Mouse (Mus musculus) kidney, adult 11 months (tissue): ENCODE data around the gene Tmem45b.
"Not testable (repeated sequence)": the region's sequence is repeated elsewhere in the genome, so short reads cannot be mapped to it uniquely, and the experiment has no call there.

ENCODE experiments used
- DNase-seq: peaks from one replicate; pipeline ENCODE4 v3.0.0; 2022

Gene Tmem45b

DNA sequence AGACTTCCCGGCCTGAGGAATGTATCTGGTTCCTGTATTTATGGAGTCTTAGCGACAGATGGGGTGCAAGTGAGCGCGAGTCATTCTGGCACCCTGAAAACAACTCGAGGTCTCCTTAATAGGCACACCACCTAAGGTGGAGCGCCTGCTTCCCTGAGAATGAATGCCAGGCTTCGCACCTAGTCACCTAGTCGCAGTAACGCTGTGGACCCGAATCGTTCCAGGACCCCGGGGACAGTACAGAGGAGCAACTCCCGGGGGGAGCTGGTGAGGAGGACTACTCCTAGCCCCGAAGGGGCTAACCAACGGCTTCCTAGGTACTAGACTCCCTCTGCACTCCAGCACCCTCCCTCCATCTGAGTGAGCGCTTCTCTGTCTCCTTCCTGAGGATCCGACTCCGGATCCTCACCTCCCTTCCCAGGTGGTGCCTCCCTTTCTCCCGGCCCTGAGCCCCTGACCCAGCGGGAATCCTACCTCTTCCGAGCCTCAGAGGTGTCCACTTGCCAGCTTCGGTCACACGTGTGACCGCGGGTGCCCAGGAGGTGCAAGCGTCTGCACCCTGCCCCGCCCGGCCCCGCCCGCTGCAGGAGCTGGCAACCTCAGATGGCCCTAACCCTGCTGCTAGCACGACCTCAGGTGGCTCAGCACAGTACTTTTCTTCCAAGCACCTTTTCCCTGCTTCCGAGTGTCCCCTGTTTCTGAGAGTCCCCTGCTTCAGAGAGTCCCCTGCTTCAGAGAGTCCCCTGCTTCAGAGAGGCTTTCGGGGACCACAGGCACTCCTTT is at the start of gene Tmem45b:
Gene Tmem45b (minus strand): TSS at position 771 of the 783 bp plus-strand sequence.
- peak; percentile 20 for DNase-seq

DNA sequence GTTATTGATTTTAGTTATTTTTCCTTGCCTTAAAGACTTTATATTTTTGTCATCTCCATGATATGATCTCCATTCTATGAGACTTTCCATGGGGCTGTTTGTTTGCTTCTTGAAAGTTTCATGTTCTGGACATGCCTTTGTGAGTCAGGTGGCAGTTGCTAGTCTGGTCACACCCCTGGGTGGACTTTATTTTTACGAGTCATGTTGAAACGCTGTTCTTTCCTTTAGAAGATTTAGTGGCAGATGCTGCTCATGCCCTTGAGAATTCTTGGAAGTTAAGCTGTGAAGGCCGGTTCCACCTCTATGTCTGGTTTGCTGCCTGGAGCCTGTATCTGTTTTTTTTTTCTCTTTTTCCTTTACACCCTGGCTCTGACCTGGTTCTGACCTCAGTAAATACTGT is 43.9 kb upstream of the Tmem45b start:
- no peak for DNase-seq

DNA sequence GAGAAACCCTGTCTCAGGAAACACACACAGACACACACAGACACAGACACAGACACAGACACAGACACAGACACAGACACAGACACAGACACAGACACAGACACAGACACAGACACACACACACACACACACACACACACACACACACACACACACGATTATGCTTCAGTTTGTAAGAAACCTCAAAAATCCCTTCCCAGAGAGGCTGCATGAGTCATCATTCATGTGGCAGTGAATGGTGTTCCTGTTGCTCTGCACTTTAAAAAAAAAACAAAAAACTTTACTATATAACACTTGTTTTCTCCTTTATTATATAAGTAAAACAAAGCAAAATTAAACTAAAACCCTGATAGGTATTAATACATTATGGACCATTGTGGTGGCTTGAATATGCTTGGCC is 37.0 kb upstream of the Tmem45b start:
- not testable (repeated sequence) for DNase-seq

DNA sequence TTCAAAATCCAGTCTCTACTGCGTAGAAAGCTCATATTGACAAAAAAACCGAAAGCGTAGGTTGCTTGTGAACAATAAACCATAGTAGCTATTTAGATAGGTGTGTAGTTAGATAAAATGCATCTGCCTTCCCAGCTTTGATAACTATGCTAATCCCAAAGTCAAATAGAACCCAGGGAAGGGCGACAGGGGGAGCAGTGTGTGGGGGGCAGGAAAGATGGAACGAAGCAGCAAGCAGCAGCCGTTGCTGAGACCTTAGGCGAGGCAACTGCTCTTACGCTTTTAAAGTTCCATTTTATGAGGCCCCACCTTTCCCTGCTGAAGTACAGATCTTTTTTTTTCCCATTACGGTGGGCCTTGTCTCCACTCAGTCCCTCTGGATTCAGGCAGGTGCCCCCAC is 1.1 kb downstream of the Tmem45b start:
- DNase-seq, result no peak

DNA sequence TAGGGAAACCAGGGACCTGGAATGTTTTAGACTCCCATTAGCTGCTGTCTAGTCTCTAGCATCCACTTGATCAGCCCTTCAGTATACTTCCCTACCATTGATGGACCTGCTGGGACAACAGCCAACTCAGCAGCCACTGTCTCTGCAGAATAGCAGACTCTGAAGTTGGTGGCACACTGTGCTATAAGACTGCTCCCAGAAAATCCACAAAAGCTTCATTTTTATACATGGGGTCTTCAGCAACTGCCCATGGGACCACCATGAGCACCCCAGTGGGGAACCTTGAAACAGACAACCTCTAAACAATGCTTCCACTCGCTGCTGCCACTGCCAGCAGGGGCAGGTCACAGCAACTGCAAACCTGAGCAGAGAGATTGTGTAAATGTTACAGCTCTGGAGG is 9.9 kb downstream of the Tmem45b start:
- no peak for DNase-seq

DNA sequence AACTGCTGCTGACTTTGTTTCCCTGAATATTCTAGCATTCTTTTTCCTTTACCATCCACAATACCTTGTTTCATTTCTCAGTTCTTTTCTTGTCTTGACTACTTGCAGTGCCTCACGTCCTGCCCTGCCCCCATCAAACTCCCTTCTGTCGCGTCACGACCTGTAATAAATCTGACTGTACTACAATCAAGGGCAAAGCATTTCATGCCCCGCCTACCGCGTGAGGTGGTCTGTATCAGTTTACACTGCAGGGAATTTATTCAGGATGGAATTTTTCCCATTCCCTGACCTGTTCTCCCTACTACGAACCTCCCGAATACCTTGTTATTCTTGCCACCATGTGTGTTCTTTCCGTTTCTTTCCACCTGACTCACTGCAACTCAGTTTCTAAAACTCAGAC is 12.1 kb downstream of the Tmem45b start:
- no peak for DNase-seq

DNA sequence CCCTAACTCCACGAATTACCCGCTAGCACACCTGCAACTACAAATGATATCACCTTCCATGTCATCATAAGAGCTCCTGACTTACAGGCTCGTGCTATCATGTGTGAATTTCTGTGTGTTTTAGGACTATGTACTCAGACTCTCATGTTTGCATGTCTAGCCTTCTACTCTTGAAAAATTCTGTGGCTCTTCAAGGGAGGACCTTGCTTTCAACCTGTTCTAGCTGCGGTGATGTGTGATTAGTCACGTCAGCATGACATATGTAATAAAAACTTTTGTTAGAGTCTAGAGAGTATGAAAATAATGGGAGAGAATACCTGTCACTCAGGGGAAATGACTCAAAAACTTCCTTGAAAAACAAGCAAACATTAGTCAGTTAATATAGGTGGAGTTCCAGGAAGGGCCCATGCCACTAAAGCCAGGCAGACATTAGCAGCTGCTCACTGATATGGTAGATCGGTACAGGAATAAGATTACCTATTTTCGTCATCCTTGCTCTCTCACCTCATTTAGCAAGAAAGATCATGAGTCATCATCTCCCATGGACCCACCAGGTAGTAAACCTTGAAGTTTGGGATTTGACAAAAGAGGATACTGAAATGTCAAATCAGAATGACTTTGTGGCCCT is 15.0 kb downstream of the Tmem45b start:
- no peak for DNase-seq

DNA sequence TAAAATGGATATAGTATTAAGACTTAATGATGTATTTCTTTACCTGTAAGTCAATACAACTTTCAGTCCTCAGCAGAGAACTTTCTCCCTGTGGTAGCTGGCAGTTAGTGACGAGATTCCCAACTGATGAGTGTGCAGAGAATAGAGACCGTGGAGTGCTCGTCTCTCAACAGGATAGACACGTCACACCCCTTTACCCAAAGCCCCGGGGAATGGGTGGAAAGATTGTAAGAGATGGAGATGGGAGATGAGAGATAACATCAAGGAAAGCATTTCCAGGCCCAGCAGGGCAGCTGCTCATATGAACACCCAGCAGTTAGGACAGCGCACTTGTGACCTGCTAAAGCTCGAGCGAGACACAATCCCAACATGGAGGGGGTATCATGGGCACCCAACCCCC is 20.0 kb downstream of the Tmem45b start:
- no peak for DNase-seq

DNA sequence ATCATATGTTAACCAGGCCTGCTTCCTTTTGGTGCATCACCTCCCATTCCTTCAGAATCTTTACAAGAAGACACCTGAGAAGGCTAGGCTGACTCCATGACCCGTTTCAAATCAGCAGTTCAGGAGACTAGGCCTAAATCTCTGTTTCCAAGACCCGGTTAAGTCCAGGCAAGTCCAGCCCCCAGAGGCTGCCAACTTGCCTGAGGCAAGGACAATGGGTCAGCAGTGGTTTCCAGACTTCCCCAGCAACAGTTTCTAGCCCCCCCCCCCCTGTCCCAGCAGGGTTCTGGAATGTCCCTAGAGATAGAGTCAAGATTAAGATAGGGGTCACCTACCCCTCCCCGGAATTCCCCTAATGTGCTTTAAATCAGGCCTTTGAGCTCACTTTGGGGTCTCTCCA is 22.8 kb downstream of the Tmem45b start:
- DNase-seq, result no peak

DNA sequence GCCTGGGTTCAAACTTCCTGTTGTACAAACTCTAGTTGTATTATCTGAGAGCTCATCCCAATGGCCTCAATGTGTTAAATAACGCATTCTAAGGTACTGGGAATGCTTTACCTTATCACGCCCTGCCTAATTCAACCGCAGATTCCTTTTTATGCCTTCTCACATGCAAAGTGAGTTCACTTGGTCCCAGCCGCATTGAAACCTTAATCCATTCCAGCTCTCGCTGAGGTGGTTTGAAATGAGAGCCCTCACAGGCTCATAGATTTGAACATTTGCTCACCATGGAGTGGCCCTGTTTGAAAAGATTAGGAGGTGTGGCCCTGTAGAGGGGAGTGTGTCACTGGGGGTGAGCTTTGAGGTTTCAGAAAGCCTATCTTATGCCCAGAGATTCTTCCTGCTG is 23.9 kb downstream of the Tmem45b start:
- no peak for DNase-seq

DNA sequence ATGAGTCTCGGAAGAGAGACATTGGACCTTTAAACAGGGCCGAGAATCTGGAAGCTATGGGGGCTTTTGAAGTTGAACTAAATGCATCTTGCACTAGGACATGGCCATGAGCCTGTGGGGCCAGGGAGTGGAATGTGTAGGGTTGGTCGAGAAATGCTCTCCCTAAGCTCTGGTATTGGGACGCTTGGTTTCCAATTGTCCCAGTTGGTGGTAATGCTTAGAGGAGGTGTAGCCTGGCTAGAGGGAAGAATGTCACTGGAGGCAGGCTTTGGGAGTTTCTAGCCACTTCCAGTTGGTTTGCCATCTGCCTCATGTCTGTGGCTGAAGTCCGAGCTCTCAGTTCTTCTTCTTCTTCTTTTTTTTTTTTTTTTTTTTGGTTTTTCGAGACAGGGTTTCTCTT is 24.9 kb downstream of the Tmem45b start:
- DNase-seq, result no peak

DNA sequence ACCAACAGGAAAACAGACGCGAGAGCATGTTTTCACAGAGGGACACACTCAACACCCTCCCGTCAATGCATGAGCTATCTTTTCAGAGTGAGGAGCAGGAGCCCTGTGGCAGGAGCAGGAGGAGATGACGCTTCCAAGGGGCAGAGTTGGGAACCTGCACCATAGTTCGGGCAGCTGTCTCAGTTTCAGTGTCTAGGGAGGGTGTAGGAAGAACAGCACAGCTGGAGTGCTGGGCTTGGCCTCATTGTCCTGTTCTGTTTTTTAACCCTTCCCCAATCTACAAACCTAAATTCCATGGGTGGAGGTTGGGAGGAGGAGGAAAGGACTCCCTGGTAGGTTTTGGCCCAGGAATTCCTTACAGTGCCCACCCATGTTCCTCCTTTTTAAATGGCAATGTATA is 25.4 kb downstream of the Tmem45b start:
- no peak for DNase-seq

DNA sequence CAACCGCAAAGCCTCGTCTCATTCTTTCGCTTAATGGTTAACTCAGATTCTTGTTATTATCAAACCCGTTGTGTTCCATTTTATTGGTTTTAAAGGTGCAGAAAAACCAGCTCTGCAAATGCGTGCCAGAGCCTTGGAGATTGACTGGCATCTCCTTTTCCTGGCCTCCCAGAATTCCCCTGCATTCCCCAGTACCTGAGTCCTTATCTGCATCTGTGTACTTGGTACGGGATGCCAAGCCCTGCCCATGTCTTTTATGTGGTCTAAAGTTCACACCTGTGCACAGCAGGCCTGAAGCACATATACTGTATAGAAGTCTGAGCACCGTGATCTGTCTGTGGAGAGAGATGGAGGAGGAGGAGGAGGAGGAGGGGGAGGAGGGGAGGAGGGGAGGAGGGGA is 26.4 kb downstream of the Tmem45b start:
- peak; percentile 63 for DNase-seq

DNA sequence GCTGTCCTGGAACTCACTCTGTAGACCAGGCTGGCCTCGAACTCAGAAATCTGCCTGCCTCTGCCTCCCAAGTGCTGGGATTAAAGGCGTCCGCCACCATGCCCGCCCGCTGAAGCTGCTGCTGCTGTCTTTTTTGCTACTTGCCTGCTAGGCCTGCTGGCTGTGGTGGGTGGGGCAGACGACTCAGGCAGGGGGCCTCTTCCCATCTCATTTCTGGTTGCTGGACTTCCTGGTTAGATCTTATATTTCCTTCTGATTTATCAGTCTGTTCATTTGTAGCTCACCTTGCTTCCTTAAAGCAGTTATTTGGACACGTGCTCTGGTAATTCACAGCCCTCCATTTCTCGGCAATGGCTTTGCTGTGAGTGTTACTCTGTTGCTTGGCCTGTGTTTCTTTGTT is 28.8 kb downstream of the Tmem45b start:
- no peak for DNase-seq

DNA sequence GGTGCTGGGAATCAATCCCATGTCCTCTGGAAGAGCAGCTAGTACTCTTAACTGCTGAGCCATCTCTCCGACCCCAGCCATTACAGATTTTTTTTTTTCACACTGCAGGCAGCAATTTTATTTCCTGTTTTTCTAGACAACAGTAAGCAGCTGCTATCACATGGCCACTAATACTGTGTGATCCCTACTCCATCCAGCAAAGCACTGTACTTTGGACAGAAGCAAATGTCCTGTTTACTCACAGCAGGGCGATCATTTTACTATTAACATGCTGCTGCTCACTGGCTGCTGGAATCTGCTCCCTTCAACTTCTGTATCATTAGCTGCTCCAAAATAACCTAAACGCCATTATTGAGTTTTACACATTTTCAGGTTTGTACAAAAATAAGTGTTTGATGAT is 30.8 kb downstream of the Tmem45b start:
- DNase-seq, result no peak

DNA sequence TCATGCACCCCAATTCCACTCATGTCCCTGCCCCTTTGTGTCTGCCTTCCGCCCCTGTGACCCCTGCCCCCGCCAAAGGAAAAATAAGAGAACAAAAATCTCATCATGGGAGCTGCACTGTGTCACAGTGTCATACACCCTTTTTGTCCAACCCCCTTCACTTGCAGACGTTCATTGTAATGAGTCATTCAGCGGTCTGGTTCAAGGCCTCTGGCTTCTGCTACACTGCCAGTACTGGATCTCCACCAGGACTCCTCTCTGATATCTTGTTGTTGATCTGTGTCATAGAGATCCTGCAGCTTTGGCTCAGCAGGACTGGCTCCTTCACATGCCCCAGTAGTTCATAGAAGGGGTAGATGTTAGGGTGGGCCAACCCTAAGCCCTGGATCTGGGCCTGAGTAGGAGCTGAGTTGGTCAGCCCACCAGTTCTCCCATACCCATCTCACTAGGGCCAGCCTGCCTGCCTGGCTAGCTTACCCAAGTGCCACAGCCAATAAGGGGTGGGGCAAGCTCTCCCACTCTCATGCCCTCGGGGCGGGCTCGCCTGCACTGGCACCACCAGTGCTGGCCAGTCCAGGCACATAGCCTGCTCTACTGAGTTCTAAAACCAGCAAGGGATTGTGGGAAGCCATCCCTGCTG is 31.8 kb downstream of the Tmem45b start:
- DNase-seq, result peak; percentile 47

DNA sequence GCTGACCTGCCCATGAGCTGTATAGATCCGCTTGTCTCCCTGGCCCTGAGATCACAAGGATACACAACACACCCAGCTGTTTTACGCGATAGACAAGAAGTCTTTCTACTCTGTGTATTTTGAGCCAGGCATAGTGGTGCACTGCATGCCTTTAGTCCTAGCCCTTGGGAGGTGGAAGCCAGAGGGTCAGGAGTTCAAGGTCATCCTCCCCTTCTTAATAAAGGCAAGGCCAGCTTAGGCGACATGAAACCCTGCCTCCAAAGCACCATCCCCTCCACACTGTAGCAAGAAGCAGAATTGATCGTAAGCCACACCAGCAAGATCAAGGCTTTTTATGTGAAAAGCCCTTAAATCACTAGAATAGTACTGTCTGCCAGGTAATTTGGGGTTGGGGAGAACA is 32.5 kb downstream of the Tmem45b start:
- DNase-seq, result no peak

DNA sequence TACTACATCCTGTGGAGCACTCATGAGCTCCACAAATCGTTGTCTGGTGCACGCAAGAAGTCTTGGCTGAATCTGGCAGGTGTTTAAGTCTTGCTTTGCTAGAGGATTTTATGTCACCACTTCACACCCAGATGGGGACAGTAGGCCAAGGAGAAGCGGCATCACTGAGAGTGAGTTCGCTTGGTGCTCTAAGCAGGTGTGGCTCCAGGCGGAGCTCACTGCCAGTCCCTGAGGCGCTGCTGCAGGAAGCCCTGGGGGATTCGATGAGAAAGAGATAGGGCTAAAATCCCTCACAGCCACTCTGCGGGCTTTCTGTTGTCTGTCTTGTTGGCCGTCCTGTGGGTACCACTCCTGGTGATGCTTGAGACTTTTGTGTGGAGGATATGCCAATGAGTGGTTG is 34.3 kb downstream of the Tmem45b start:
- DNase-seq, result no peak

DNA sequence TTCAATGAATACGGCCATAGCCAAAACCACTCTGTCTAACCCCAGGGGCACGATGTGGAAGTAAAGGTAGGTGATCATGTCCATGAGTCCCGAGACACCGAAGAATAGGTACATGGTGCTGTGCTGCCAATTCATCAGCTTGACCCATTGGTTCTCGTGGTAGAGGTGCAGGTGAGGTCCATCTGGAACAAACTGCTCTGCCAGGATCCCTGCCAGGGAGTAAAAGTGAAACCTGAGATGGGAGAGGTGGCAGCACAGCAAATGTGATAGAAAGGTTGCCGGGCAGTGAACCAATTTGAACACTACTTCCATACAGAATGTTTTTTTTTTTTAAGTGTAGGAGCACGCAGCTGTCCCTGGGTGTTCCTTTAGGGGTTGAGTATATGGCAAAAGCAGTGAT is 35.3 kb downstream of the Tmem45b start:
- peak; percentile 30 for DNase-seq

DNA sequence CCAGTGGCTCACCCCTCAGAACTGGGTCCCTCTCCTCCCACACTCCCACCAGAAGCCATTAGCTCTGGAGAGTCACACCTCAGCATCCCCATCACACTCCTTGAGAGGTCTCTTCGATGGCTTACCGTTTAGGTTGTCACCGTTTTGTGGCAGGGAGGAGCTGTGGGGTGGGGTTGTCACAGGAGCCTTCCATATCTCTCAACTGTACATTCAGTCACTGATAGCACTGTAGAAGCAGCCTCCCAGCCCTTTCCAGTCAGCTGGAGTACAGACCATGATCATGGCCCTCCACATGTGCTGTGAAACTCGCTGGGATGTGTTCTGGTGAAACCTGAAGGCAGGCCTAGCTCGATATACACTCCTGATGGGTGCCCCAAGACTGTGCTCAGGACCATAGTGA is 42.1 kb downstream of the Tmem45b start:
- no peak for DNase-seq

DNA sequence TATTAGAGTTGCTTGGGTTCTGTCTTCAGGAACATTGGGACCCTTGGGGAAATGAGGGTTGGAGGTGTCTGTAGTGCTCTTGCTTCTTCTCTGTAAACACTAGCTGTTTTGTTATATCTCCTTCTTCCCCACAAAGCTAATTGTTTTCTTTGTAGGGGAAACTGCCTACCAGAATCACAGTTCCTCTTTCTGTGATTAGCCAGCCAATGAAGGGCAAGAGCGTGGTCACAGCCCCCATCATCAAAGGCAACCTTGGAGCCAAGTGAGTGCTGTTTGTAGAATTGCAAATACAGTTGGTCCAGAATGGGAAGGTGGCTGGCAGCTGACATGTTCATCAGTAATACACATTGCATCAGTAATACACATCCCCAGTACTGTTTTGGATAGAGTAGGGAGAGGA is 45.4 kb downstream of the Tmem45b start:
- DNase-seq, result no peak

DNA sequence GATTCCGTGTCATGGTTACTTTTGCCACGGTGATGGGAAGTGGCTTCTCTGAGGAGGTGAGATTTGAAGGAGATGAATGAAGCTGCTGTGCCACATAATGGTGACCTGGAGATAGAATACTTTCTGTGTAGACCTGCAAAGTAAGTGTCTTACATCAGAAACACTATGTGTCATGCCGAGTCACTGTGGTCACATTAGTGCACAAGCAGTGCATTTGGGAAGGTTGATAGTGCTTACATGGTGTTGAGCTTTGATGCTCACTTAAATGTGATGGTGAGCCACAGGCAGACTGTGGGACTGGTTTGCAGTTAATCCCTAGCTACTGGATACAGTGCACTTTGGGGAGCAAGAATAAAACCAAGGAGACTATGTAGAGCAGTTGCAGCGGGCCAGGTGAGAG is 52.1 kb downstream of the Tmem45b start:
- no peak for DNase-seq

DNA sequence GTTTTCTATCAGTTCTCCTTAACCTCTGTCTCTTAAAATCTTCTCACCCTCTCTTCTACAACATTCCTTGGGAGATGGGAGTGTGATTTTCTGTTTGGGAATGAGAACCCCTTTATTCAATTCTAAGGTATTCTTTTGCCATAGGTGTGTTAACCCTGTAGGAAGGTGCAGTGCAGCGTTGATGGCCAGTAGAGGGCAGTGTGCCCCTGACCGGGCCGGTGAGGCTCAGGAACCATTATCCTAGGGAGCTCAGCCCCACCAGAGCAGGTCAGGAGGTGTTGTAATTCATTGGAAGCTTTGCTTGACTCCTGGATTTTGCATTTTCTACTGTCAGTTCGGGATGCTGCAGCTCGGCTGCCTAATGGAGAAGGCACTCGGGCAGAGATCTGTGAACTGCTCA is 59.0 kb downstream of the Tmem45b start:
- no peak for DNase-seq

DNA sequence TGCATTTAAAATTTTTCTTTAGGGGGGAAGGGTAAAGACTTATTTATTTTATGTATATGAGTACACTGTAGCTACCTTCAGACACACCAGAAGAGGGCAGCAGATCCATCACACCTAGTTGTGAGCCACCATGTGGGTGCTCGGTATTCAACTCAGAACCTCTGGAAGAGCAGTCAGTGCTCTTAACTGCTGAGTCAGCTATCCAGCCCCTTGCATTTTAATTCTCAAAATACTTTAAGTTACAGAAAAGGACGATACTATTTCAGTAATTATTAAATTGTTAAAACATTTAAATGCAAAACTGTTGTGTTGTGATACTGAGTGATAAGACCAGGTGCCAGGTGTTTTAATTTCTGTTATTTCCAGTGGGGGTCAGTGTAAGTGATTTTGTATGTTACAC is 60.0 kb downstream of the Tmem45b start:
- DNase-seq, result no peak
